Mouse (Mus musculus) CH12.LX (cell line): ENCODE results near the gene Spred1. TPM values are rescaled to one million over a fixed set of nuclear protein-coding genes. Genes with fewer than 3 reads are reported as not detected.

Experiments used
- DNase-seq: peaks from one replicate; pipeline ENCODE4 v3.0.0-alpha.2; 2013; ENCODE audit errors: extremely low read depth
- H3K27ac ChIP-seq: 2 replicates; pipeline ENCODE4 v1.5.1; 2012; ENCODE audit warnings: low read depth, mild to moderate bottlenecking, control low read depth, moderate library complexity; ENCODE audit not compliant: insufficient read depth
- H3K27me3 ChIP-seq: replicated peaks from 2 replicates; pipeline ENCODE3; 2012; ENCODE audit warnings: inconsistent platforms
- H3K36me3 ChIP-seq, 2 experiments: replicated peaks in 1 of 2; 2 replicates each; pipeline versions ENCODE3 to v1.6.1; 2012; ENCODE audit warnings: inconsistent platforms in 1 of 2, low read length in 1 of 2, mild to moderate bottlenecking in 1 of 2, mixed read lengths in 1 of 2, moderate library complexity in 1 of 2; ENCODE audit not compliant: control insufficient read depth in 1 of 2, insufficient read depth in 1 of 2
- H3K4me1 ChIP-seq, 2 experiments: 2 replicates each; pipeline ENCODE4 v1.6.1; 2012; ENCODE audit warnings: inconsistent platforms in 1 of 2, moderate library complexity in 1 of 2; ENCODE audit not compliant: insufficient read depth in 2 of 2, control insufficient read depth in 1 of 2
- H3K4me2 ChIP-seq: 2 replicates; pipeline ENCODE4 v1.6.1; 2012; ENCODE audit warnings: low read depth, mild to moderate bottlenecking, control low read depth; ENCODE audit not compliant: poor library complexity, insufficient read depth, severe bottlenecking
- H3K4me3 ChIP-seq, 3 experiments: fragments of 150-350 bp in 1 of 3; sonication (generic) in 1 of 3; replicated peaks in 1 of 3; 2 replicates each; pipeline versions ENCODE3 to v1.5.1; 2011 to 2012; ENCODE audit warnings: low read depth in 2 of 3, low read length in 2 of 3, mild to moderate bottlenecking in 2 of 3, moderate library complexity in 2 of 3, control low read depth in 1 of 3, improper control_type of control experiment in 1 of 3, inconsistent platforms in 1 of 3, mixed read lengths in 1 of 3; ENCODE audit not compliant: poor library complexity in 1 of 3
- H3K79me2 ChIP-seq: replicated peaks from 2 replicates; pipeline ENCODE4 v1.6.1; 2012; ENCODE audit warnings: mild to moderate bottlenecking, moderate library complexity; ENCODE audit not compliant: control insufficient read depth, poor library complexity, insufficient read depth, severe bottlenecking; ENCODE audit errors: extremely low read depth
- H3K9ac ChIP-seq: 2 replicates; pipeline ENCODE4 v1.6.1; 2012; ENCODE audit warnings: low read depth, mild to moderate bottlenecking, control low read depth, moderate library complexity; ENCODE audit not compliant: insufficient read depth
- H3K9me3 ChIP-seq: replicated peaks from 2 replicates; pipeline ENCODE3; 2012; ENCODE audit warnings: low read length, inconsistent platforms, mixed read lengths
- BHLHE40 ChIP-seq: IDR thresholded peaks from 2 replicates; pipeline ENCODE4 v1.6.1; 2011; ENCODE audit warnings: mild to moderate bottlenecking, low read depth, low read length, improper control_type of control experiment
- CTCF ChIP-seq, 2 experiments: IDR thresholded peaks in 1 of 2; conservative IDR thresholded peaks in 1 of 2; 2 replicates each; pipeline ENCODE4 v1.5.1; 2011 to 2012; ENCODE audit warnings: low read depth in 2 of 2, low read length in 2 of 2, improper control_type of control experiment in 1 of 2, inconsistent platforms in 1 of 2, mild to moderate bottlenecking in 1 of 2, moderate library complexity in 1 of 2
- E2F4 ChIP-seq: IDR thresholded peaks from 2 replicates; pipeline ENCODE4 v1.6.1; 2011; ENCODE audit warnings: low read depth, low read length, improper control_type of control experiment; ENCODE audit not compliant: insufficient replicate concordance
- ETS1 ChIP-seq: conservative IDR thresholded peaks from 2 replicates; pipeline ENCODE4 v1.6.1; 2012; ENCODE audit warnings: low read depth, mild to moderate bottlenecking, inconsistent platforms, low read length, improper control_type of control experiment, moderate library complexity
- IRF4 ChIP-seq: IDR thresholded peaks from 2 replicates; pipeline ENCODE4 v1.6.1; 2014; ENCODE audit warnings: low read depth, mild to moderate bottlenecking, inconsistent platforms, low read length, improper control_type of control experiment
- KAT2A ChIP-seq: IDR thresholded peaks from 2 replicates; pipeline ENCODE4 v1.6.1; 2012; ENCODE audit warnings: low read length, improper control_type of control experiment, inconsistent platforms; ENCODE audit not compliant: insufficient replicate concordance
- MAX ChIP-seq: IDR thresholded peaks from 2 replicates; pipeline ENCODE4 v1.6.1; 2011; ENCODE audit warnings: low read length, improper control_type of control experiment
- MYC ChIP-seq: IDR thresholded peaks from 2 replicates; pipeline ENCODE4 v1.6.1; 2011; ENCODE audit warnings: low read depth, mild to moderate bottlenecking, improper control_type of control experiment, low read length
- NELFE ChIP-seq: IDR thresholded peaks from 2 replicates; pipeline ENCODE4 v1.6.1; 2011; ENCODE audit warnings: low read depth, low read length, improper control_type of control experiment
- SIN3A ChIP-seq: IDR thresholded peaks from 2 replicates; pipeline ENCODE4 v1.6.1; 2012; ENCODE audit warnings: low read length, improper control_type of control experiment, inconsistent platforms
- SMC3 ChIP-seq: IDR thresholded peaks from 2 replicates; pipeline ENCODE4 v1.6.1; 2011; ENCODE audit warnings: low read depth, low read length, improper control_type of control experiment
- TBP ChIP-seq: conservative IDR thresholded peaks from 2 replicates; pipeline ENCODE4 v1.6.1; 2011; ENCODE audit warnings: low read depth, low read length, improper control_type of control experiment
- USF1 ChIP-seq: IDR thresholded peaks from 2 replicates; pipeline ENCODE4 v1.6.1; 2014; ENCODE audit warnings: low read depth, mild to moderate bottlenecking, inconsistent platforms, low read length, improper control_type of control experiment
- ZMIZ1 ChIP-seq: IDR thresholded peaks from 2 replicates; pipeline ENCODE4 v1.6.1; 2012; ENCODE audit warnings: low read depth, mild to moderate bottlenecking, inconsistent platforms, low read length, improper control_type of control experiment
- dilution Hi-C: fragments of 300-500 bp; cut with MboI; formaldehyde crosslinking; loops from 2 replicates; pipeline ENCODE4 v1.14.3; 2020; ENCODE audit warnings: low sequenced_read_pairs; ENCODE audit not compliant: extremely low pct_unique_long_range_greater_than_20kb, extremely low pct_ligation_motif_present
- in situ Hi-C: fragments of 300-500 bp; cut with MboI; formaldehyde crosslinking; loops from 3 replicates; pipeline ENCODE4 v1.14.3; 2019; ENCODE audit warnings: low sequenced_read_pairs, low pct_ligation_motif_present, low pct_unique_long_range_greater_than_20kb, mixed read lengths
- polyA plus RNA-seq: library from polyadenylated mRNA; unstranded; fragments of >175 nt; gene quantifications from 2 replicates; pipeline ENCODE4 v1.2.1, GENCODE M21; 2012; ENCODE audit warnings: low read depth; ENCODE audit not compliant: insufficient read length
- total RNA-seq, 2 experiments: library from RNA; depleted of rRNA; stranded (reverse); fragments of 300-350 nt in 1 of 2; fragments of >200 nt in 1 of 2; gene quantifications; 2 replicates each; pipeline ENCODE4 v1.2.3; 2012 to 2014

The Spred1 gene
- total and polyA plus RNA-seq, 3 experiments, result 6.9 to 16.5 (median 8.8) TPM

- in situ Hi-C loops, result no loop called here
- Histone ChIP-seq H3K27ac (no peak overlapping the region), H3K4me1 (no peaks in the 10 kb centered on the region), H3K79me2 (no peaks in the 10 kb centered on the region), H3K9me3 (no peaks in the 10 kb centered on the region), H3K4me3 (no peak overlapping the region), H3K36me3 (no peaks in the 10 kb centered on the region), H3K27me3 (no peaks in the 10 kb centered on the region), H3K4me2 (no peak overlapping the region), H3K9ac (no peak overlapping the region)
- dilution Hi-C loops, result no loop called here
- TF ChIP-seq NELFE, result no peak
- no peak for TF ChIP-seq CTCF (conservative IDR thresholded peaks at IDR 0.05 in 1 of 2, IDR thresholded peaks at IDR 0.05 in 1 of 2; ENCODE audit: low read depth in 2 of 2, low read length in 2 of 2)
- TF ChIP-seq ETS1, result no peak
- TF ChIP-seq KAT2A, result no peak
- TF ChIP-seq ZMIZ1, result no peak
- TF ChIP-seq MYC, result no peak
- DNase-seq, result no peak
Measured at GRCm38 (mm10) chr2:117195151-117195550, 74.0 kb downstream of the Spred1 start.

- dilution Hi-C loops, result no loop called here
Measured at GRCm38 (mm10) chr2:117195578-117195977, 74.4 kb downstream of the Spred1 start.

GRCm38 (mm10) chr2:117200869-117201338 is 79.7 kb downstream of the Spred1 start:
- Histone ChIP-seq H3K27me3 (no peaks in the 10 kb centered on the region), H3K9ac (no peak overlapping the region), H3K4me3 (no peak overlapping the region), H3K36me3 (no peaks in the 10 kb centered on the region), H3K4me1 (no peaks in the 10 kb centered on the region), H3K27ac (no peak overlapping the region), H3K79me2 (no peaks in the 10 kb centered on the region), H3K9me3 (no peaks in the 10 kb centered on the region), H3K4me2 (no peak overlapping the region)
- in situ Hi-C loops (no loop called here), dilution Hi-C loops (no loop called here)
- no peak for TF ChIP-seq MAX
- TF ChIP-seq BHLHE40, result no peak
- TF ChIP-seq E2F4, result no peak
- TF ChIP-seq SIN3A, result no peak
- DNase-seq, result no peak

More at GRCm38 (mm10) chr2:117195578-117195977, 74.4 kb downstream of the Spred1 start:
- Histone ChIP-seq H3K4me1 (no peaks in the 10 kb centered on the region), H3K9me3 (no peaks in the 10 kb centered on the region), H3K4me2 (no peak overlapping the region), H3K79me2 (no peaks in the 10 kb centered on the region), H3K4me3 (no peak overlapping the region), H3K9ac (no peak overlapping the region), H3K27ac (no peak overlapping the region), H3K27me3 (no peaks in the 10 kb centered on the region), H3K36me3 (no peaks in the 10 kb centered on the region)
- TF ChIP-seq USF1, result no peak
- TF ChIP-seq MAX, result no peak
- no peak for TF ChIP-seq TBP
- TF ChIP-seq SMC3, result no peak
- TF ChIP-seq ZMIZ1, result no peak
- no peak for TF ChIP-seq IRF4
- DNase-seq, result no peak
- in situ Hi-C loops, result no loop called here
